Mouse (Mus musculus) right cerebral cortex, postnatal 36 days (tissue): Measurements from ENCODE around the gene Ints3.
"Not testable (repeated sequence)": the region's sequence is repeated elsewhere in the genome, so short reads cannot be mapped to it uniquely, and the experiment has no call there.

Source experiments
- DNase-seq, 2 experiments: peaks; one replicate each; pipeline ENCODE4 v3.0.0; 2022; ENCODE audit warnings: low spot score in 2 of 2, mixed read lengths in 1 of 2

Gene Ints3

DNA sequence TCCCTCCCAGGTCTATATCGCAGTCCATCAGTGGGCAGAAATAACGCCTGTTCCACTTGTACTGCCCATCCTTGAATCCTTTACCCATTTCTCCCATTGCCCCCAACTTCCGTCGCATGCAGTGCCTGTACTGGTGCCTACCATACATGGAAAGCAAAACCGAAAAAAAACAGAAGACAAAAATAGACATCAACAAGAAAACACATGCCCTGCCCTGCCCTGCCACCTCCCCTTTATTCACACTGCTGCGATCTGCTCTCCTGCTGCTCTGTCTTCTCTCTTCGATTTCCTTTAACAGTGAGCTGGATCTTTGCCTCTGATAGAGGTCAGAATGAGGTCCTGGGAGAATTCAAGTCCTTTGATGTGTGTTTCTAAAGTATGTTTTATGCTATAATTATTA is 75.5 kb downstream of the Ints3 start:
- DNase-seq: no peak

DNA sequence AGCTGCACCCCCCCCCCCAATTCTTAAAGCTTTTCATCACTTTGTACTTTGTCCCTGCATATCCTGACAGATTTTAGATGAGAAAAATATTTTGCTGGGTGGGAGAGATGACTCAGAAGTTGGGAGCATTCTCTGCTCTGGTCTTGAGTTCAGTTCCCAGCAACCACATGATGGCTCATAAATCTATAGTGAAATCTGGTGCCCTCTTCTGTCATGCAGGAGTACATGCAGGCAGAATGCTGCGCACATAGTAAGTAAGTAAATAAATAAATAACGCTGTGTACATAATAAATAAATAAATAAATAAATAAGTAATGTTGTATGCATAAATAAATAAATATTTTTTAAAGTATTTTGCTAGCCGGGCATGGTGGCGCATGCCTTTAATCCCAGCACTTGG is 85.6 kb downstream of the Ints3 start:
- DNase-seq: no peak

DNA sequence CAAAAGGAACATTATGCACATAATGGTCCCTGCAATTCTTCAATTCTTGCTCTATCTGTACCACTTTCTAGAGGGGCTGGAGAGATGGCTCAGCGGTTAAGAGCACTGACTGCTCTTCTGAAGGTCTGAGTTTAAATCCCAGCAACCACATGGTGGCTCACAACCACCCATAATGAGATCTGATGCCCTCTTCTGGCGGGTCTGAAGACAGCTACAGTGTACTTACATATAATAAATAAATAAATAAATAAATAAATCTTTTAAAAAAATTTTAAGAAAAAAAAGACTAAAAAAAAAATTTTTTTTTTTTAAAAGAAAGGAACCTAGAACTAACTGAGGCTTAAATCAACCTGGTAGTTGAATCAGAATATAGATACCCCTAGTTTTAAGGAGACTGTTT is 90.6 kb downstream of the Ints3 start:
- DNase-seq: not testable (repeated sequence)
